Mouse (Mus musculus): ENCODE data around the gene Zfp661.

GRCm38 (mm10) chr2:127590204-127590603 is 3.3 kb upstream of the Zfp661 start:
- TF ChIP-seq CHD2 (IDR thresholded peaks at IDR 0.05; ENCODE audit: low read depth, low read length), result no peak
- TF ChIP-seq MAFK (IDR thresholded peaks at IDR 0.05; ENCODE audit: insufficient read depth, low read depth, low read length), result no peak
- TF ChIP-seq ZC3H11A (IDR thresholded peaks at IDR 0.05; ENCODE audit: borderline replicate concordance, low read depth, low read length), result no peak

All from ES-E14 (cell line).